ENCODE assay signal across 8 mouse cellular contexts in the genomic region with DNA sequence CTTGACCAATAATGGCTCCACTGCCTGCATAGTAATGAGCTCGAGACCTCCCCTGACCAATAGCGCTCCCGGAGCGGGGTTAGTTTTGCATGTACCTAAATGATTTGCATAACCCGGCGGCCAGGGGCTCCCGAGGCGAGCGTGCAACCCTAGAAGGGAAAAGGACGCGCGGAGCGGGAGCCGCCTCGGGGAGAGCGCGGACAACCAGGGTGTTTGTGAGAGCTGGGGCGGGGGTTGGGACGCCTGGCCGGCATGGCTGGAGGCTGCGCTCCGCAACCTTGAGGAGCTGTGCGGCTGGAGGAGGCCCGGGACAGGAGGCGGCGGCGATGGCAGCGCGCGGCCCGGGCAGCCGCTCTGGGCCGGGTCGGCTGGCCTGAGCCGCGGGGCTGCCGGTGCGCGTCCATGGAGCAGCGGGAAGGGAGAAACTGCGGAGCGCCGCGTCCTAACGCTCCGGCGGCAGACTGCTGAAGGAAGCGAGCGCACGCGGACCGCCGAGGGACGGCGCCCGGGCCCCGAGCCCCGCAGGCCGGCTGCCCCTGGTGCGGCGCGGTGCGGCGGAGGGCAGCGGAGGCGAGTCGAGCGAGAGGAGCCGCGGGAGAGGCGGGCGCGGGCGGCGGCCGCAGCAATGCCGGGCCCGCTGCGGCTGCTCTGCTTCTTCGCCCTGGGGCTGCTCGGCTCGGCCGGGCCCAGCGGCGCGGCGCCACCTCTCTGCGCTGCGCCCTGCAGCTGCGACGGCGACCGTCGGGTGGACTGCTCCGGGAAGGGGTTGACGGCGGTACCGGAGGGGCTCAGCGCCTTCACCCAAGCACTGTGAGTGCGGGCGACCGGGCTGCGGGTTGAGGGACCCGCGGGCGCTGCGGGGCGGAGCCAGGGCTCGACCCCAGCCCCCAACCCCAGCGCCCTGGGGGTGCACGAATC. TPM values are rescaled to one million over a fixed set of nuclear protein-coding genes. Genes with fewer than 3 reads are reported as not detected.
DNase-seq lines count a peak whose midpoint lies in the region; ATAC-seq lines count a peak whose summit lies in the region.

A gene (plus strand): TSS at position 152 of the 918 bp plus-strand sequence.

- WGBS in hindbrain, embryonic 11.5 days: under 1% methylated on average over 81 of the region's 111 CpGs

- H3K27ac ChIP-seq in hindbrain, embryonic 11.5 days (ENCODE audit: low read depth, low read length): peak within 1 kb of the TSS; percentile 98

- H3K4me2 ChIP-seq in hindbrain, embryonic 11.5 days (replicated peaks; ENCODE audit: low read depth, low read length): peak within 1 kb of the TSS; percentile 74

- H3K9me3 ChIP-seq in hindbrain, embryonic 11.5 days (ENCODE audit: control insufficient read depth, low read length): no peaks in the 10 kb centered on the region

- DNase-seq in Muller cell, postnatal 12 days (ENCODE audit: inconsistent ontology term): peak; percentile 98
- peak; percentile 97 for DNase-seq in cerebellum, adult 9-11 months
- peak; percentile 94 to 96 for DNase-seq in frontal cortex, adult 2 months (ENCODE audit: extremely low spot score in 1 of 2, low spot score in 1 of 2)
- peak; percentile 93 for DNase-seq in hindbrain, embryonic 11.5 days (ENCODE audit: low spot score)
- peak; percentile 85 to 91 for DNase-seq in layer of hippocampus, postnatal 10 days (ENCODE audit: low spot score in 2 of 2)
- DNase-seq in lung, postnatal 10 days: peak; percentile 95
- DNase-seq in retina, adult 2 months (ENCODE audit: low read depth, low spot score): peak; percentile 88
- peak; percentile 62 to 73 for DNase-seq in thymus, postnatal 36 days

- peak within 1 kb of the TSS; percentile 92 for H3K4me3 ChIP-seq in hindbrain, embryonic 11.5 days (ENCODE audit: low read depth, low read length)

- H3K9ac ChIP-seq in hindbrain, embryonic 11.5 days (ENCODE audit: low read depth, low read length): peak within 1 kb of the TSS; percentile 94

- no peaks in the 10 kb centered on the region for H3K4me1 ChIP-seq in hindbrain, embryonic 11.5 days (replicated peaks; ENCODE audit: control insufficient read depth, insufficient read depth, low read length)

- ATAC-seq in hindbrain, embryonic 11.5 days (ENCODE audit: low FRiP score): peak; percentile 98

- H3K27me3 ChIP-seq in hindbrain, embryonic 11.5 days (ENCODE audit: control insufficient read depth, insufficient read depth, low read length): no peaks in the 10 kb centered on the region

- no peaks in the 10 kb centered on the region for H3K36me3 ChIP-seq in hindbrain, embryonic 11.5 days (ENCODE audit: control insufficient read depth, insufficient read depth, low read length)

RNA-seq across cellular contexts. Expression of the gene that starts here (rescaled TPM):
- 28.3 and 29.1 TPM in 2 replicates for polyA plus RNA-seq in frontal cortex, adult 2 months (2012; rRNA removed)
- polyA plus RNA-seq in hindbrain, embryonic 11.5 days (2014; fragmentation: Nextera tagmentation; extraction: Ambion mirVana): 18.3 and 20.7 TPM in 2 replicates
- total RNA-seq in layer of hippocampus, postnatal 10 days (2021): 10 to 100 TPM; 24.8 to 25.4 TPM

Comparison
In these comparisons a context has a peak if more than half of its experiments do, and no peak if none do; other contexts are left out.
1. Peak in every context shown above with its lines: DNase-seq, ATAC-seq, H3K4me3 ChIP-seq and H3K27ac ChIP-seq.